Comparison of ENCODE assay signal across 9 mouse cellular contexts in the genomic region with DNA sequence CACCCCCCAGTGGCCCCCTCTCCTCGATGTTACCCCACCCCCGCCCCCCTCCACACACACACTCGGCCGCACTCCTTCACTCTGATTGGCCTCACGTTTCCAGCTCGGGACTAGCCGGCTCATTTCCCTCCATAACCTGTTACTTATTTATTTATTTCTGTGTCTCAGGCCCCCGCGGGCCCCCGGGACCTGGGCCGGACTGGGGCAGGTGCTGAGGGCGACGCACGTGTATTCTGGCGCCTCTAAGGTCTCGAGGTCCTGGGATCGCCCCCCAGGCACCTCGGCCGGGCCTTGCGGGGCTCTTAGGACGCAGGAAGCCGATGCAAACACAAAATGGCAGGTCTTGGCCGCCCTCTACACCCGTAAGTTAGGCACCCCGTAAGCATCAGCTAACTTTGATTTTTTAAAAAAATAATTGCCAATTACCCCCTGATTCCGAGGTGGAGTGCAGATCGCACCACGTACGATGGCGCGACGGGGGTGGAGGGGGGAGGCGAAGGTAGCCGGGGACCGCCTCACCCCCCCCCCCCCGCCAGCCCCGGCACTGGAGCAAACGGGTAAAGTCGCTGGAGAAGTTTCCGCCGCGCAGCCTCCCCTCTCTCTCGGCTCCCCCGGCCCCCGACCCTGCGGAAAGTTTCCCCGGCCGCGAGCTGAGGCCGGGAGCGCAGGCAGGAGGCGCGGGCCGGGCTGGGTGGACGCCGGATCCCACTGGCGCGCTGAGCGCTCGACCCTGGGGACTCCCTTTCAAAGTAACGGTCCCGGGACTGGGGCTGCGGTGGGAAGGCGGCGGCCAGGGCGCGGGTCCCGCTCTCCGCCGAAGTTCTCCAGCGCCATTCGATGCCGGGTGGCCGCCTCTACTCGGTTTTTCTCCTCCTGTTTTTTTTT. TPM values are rescaled to one million over a fixed set of nuclear protein-coding genes. Genes with fewer than 3 reads are reported as not detected.
DNase-seq lines count a peak whose midpoint lies in the region; ATAC-seq and TF ChIP-seq lines count a peak whose summit lies in the region.
"Had no signal": no experiment of that assay in that cellular context is flagged by ENCODE, and none has a peak within 500 bp of the region (broad histone marks: within the 10 kb centered on the region; RNA-seq: fewer than 3 reads in every experiment).

No protein-coding gene starts in this region.

- H3K36me3 ChIP-seq in embryonic facial prominence, embryonic 13.5 days: no peaks in the 10 kb centered on the region
- no peaks in the 10 kb centered on the region for H3K36me3 ChIP-seq in hindbrain, embryonic 11.5 days (ENCODE audit: control insufficient read depth, insufficient read depth, low read length)
- H3K36me3 ChIP-seq in liver, embryonic 16.5 days (ENCODE audit: control insufficient read depth, insufficient read depth): no peaks in the 10 kb centered on the region
- no peaks in the 10 kb centered on the region for H3K36me3 ChIP-seq in testis, adult 2 months (ENCODE audit: control insufficient read depth, insufficient read depth, low read length)
- H3K36me3 ChIP-seq: G1E had no signal

- H3K4me2 ChIP-seq in embryonic facial prominence, embryonic 13.5 days: peak overlapping the region; percentile 97
- peak overlapping the region; percentile 75 for H3K4me2 ChIP-seq in hindbrain, embryonic 11.5 days (replicated peaks; ENCODE audit: low read depth, low read length)
- H3K4me2 ChIP-seq in liver, embryonic 16.5 days (ENCODE audit: low read depth, low read length): peak overlapping the region; percentile 62

- TF ChIP-seq POLR2A in testis, adult 2 months (IDR thresholded peaks at IDR 0.05; ENCODE audit: control insufficient read depth, low read depth, low read length): no peak

- ATAC-seq in embryonic facial prominence, embryonic 13.5 days (ENCODE audit: insufficient number of reproducible peaks, insufficient read depth, low FRiP score, low TSS enrichment, low read depth): no peak
- ATAC-seq in hindbrain, embryonic 11.5 days (ENCODE audit: low FRiP score): peak; percentile 18
- no peak for ATAC-seq in liver, embryonic 16.5 days (ENCODE audit: low read depth)
- ATAC-seq in megakaryocyte-erythroid progenitor cell, adult 5-6 weeks (replicated peaks; ENCODE audit: low FRiP score, low TSS enrichment, poor library complexity, severe bottlenecking): no peak

- DNase-seq in layer of hippocampus, adult 2 months (ENCODE audit: low spot score in 2 of 2): no peak
- no peak for DNase-seq in layer of hippocampus, adult 8-10 months (ENCODE audit: low spot score in 2 of 2)
- peak; percentile 18 for DNase-seq in adrenal gland, adult 8-10 months
- peak; percentile 78 for DNase-seq in hindbrain, embryonic 11.5 days (ENCODE audit: low spot score)

- no peaks in the 10 kb centered on the region for H3K9me3 ChIP-seq in embryonic facial prominence, embryonic 13.5 days
- no peaks in the 10 kb centered on the region for H3K9me3 ChIP-seq in hindbrain, embryonic 11.5 days (ENCODE audit: control insufficient read depth, low read length)
- H3K9me3 ChIP-seq in liver, embryonic 16.5 days (replicated peaks; ENCODE audit: control insufficient read depth, low read length): no peaks in the 10 kb centered on the region

- no peak for TF ChIP-seq CTCF in layer of hippocampus, adult 2 months (conservative IDR thresholded peaks at IDR 0.05)
- no peak for TF ChIP-seq CTCF in testis, adult 2 months (IDR thresholded peaks at IDR 0.05; ENCODE audit: control insufficient read depth, insufficient read depth, insufficient replicate concordance, low read depth, low read length)

- H3K4me3 ChIP-seq in layer of hippocampus, adult 2 months: peak overlapping the region; percentile 59
- peak overlapping the region; percentile 54 for H3K4me3 ChIP-seq in embryonic facial prominence, embryonic 13.5 days
- peak overlapping the region; percentile 67 for H3K4me3 ChIP-seq in hindbrain, embryonic 11.5 days (ENCODE audit: low read depth, low read length)
- peak overlapping the region; percentile 46 for H3K4me3 ChIP-seq in liver, embryonic 16.5 days (ENCODE audit: low read depth, low read length)
- peak overlapping the region; percentile 60 for H3K4me3 ChIP-seq in testis, adult 2 months (ENCODE audit: control insufficient read depth, low read depth, low read length)

- peak overlapping the region; percentile 90 for H3K27ac ChIP-seq in layer of hippocampus, adult 2 months
- no peak overlapping the region for H3K27ac ChIP-seq in embryonic facial prominence, embryonic 13.5 days
- H3K27ac ChIP-seq in hindbrain, embryonic 11.5 days (ENCODE audit: low read depth, low read length): peak overlapping the region; percentile 91
- H3K27ac ChIP-seq in liver, embryonic 16.5 days (ENCODE audit: low read length): no peak overlapping the region
- peak overlapping the region; percentile 17; the same call in 1 of the 2 replicates for H3K27ac ChIP-seq in testis, adult 2 months (ENCODE audit: control insufficient read depth, insufficient read depth, low read depth, low read length)

- H3K9ac ChIP-seq in embryonic facial prominence, embryonic 13.5 days: peak overlapping the region; percentile 68
- peak overlapping the region; percentile 77 for H3K9ac ChIP-seq in hindbrain, embryonic 11.5 days (ENCODE audit: low read depth, low read length)
- no peak overlapping the region for H3K9ac ChIP-seq in liver, embryonic 16.5 days (ENCODE audit: low read depth, low read length)

- WGBS in embryonic facial prominence, embryonic 13.5 days: under 1% methylated on average over 75 of the region's 75 CpGs
- under 1% methylated on average over 62 of the region's 75 CpGs for WGBS in hindbrain, embryonic 11.5 days
- under 1% methylated on average over 65 of the region's 75 CpGs for WGBS in liver, embryonic 16.5 days (ENCODE audit: insufficient replicate concordance)

- peaks cover 38% of the 10 kb centered on the region for H3K4me1 ChIP-seq in embryonic facial prominence, embryonic 13.5 days
- 0 out of 2 replicates have a peak, but pooled peaks cover 3% of the 10 kb centered on the region for H3K4me1 ChIP-seq in hindbrain, embryonic 11.5 days (replicated peaks; ENCODE audit: control insufficient read depth, insufficient read depth, low read length)
- no peaks in the 10 kb centered on the region for H3K4me1 ChIP-seq in liver, embryonic 16.5 days (ENCODE audit: control insufficient read depth, low read depth, low read length)
- H3K4me1 ChIP-seq in testis, adult 2 months (ENCODE audit: control insufficient read depth, insufficient read depth, low read length): peaks cover 23% of the 10 kb centered on the region

- H3K27me3 ChIP-seq in embryonic facial prominence, embryonic 13.5 days: peaks cover 98% of the 10 kb centered on the region
- no peaks in the 10 kb centered on the region; the same call in 1 of the 2 replicates for H3K27me3 ChIP-seq in hindbrain, embryonic 11.5 days (ENCODE audit: control insufficient read depth, insufficient read depth, low read length)
- H3K27me3 ChIP-seq in liver, embryonic 16.5 days (ENCODE audit: control insufficient read depth, insufficient read depth, low read depth, low read length): peaks cover 72% of the 10 kb centered on the region
- peaks cover 2% of the 10 kb centered on the region; the same call in 1 of the 2 replicates for H3K27me3 ChIP-seq in testis, adult 2 months (ENCODE audit: control insufficient read depth, insufficient read depth, low read length)

RNA-seq across cellular contexts. Expression of a gene that starts 1.7 kb away (rescaled TPM):
- 10 to 100 TPM; 44.4 to 45.5 TPM for total RNA-seq in layer of hippocampus, adult 2 months (2021)
- total RNA-seq in layer of hippocampus, adult 8-10 months (2022): 10 to 100 TPM; 48.4 to 50.9 (median 49.8) TPM
- total RNA-seq in adrenal gland, adult 8-10 months (2022): 10 to 100 TPM in 2 of 4 experiments, 1 to 10 TPM in 2; 6.8 to 19.8 (median 9.5) TPM
- polyA plus RNA-seq in embryonic facial prominence, embryonic 13.5 days (2015; fragmentation: Nextera tagmentation; extraction: Ambion mirVana): 5.9 and 7.1 TPM in 2 replicates
- polyA plus RNA-seq in hindbrain, embryonic 11.5 days (2014; fragmentation: Nextera tagmentation; extraction: Ambion mirVana): 27.0 and 34.2 TPM in 2 replicates
- 0.04 and 0.14 TPM in 2 replicates for polyA plus RNA-seq in liver, embryonic 16.5 days (2015; fragmentation: Nextera tagmentation; extraction: Ambion mirVana)
- polyA plus RNA-seq in testis, adult 2 months (2012; rRNA removed): 3.9 and 4.2 TPM in 2 replicates
- not detected in 2 replicates for total RNA-seq in megakaryocyte-erythroid progenitor cell, adult 5-6 weeks (2014; fragmentation: Nextera tagmentation)
- total RNA-seq in megakaryocyte-erythroid progenitor cell, adult 5-6 weeks (2017): not detected in 2 replicates
- polyA plus RNA-seq: G1E had no signal

Comparison
In these comparisons a context has a peak if more than half of its experiments do, and no peak if none do; other contexts are left out.
1. DNase-seq: peak in adrenal gland, adult 8-10 months (single experiment) and hindbrain, embryonic 11.5 days (single experiment); none in layer of hippocampus, adult 2 months (0 of 2) and layer of hippocampus, adult 8-10 months (0 of 2).
2. H3K27ac ChIP-seq: peak in layer of hippocampus, adult 2 months (single experiment), hindbrain, embryonic 11.5 days (single experiment) and testis, adult 2 months (single experiment); none in embryonic facial prominence, embryonic 13.5 days (single experiment) and liver, embryonic 16.5 days (single experiment).
3. RNA of a gene that starts 1.7 kb away (total RNA-seq): 48.4 to 50.9 TPM in layer of hippocampus, adult 8-10 months, 44.4 to 45.5 TPM in layer of hippocampus, adult 2 months and 6.8 to 19.8 TPM in adrenal gland, adult 8-10 months; not detected in megakaryocyte-erythroid progenitor cell, adult 5-6 weeks; every median in the first group is over 4 times any median in the second.
4. Peak in every context shown above with its lines, with median percentiles within 50 percentile points of each other: H3K4me3 ChIP-seq and H3K4me2 ChIP-seq.